Mouse (Mus musculus): Measurements from ENCODE around the gene Chst14.

GRCm38 (mm10) chr2:118902051-118903025, 24.0 kb upstream of the Chst14 start:
- no peak for TF ChIP-seq POLR2A (IDR thresholded peaks at IDR 0.05; ENCODE audit: insufficient read length, low read depth)
- TF ChIP-seq USF1 (IDR thresholded peaks at IDR 0.05; ENCODE audit: low read depth), result no peak
- TF ChIP-seq CEBPB (IDR thresholded peaks at IDR 0.05; ENCODE audit: insufficient read depth, poor library complexity, severe bottlenecking), result no peak
- no peak for TF ChIP-seq MAX (IDR thresholded peaks at IDR 0.05; ENCODE audit: low read depth)
- TF ChIP-seq TCF12 (IDR thresholded peaks at IDR 0.05; ENCODE audit: insufficient read depth, poor library complexity, severe bottlenecking), result no peak
- TF ChIP-seq POLR2AphosphoS2 (IDR thresholded peaks at IDR 0.05; ENCODE audit: insufficient read length, low read depth), result no peak
- TF ChIP-seq MYOG (IDR thresholded peaks at IDR 0.05; ENCODE audit: control insufficient read depth in 1 of 3, insufficient read depth in 1 of 3, insufficient read length in 2 of 3, low read depth in 2 of 3), result no peak
- no peak for TF ChIP-seq MYOD1 (IDR thresholded peaks at IDR 0.05; ENCODE audit: control insufficient read depth in 1 of 3, insufficient read length in 2 of 3, low read depth in 2 of 3)
- no peak for TF ChIP-seq TCF3 (IDR thresholded peaks at IDR 0.05; ENCODE audit: insufficient read length, low read depth)
- no peak for TF ChIP-seq REST (IDR thresholded peaks at IDR 0.05; ENCODE audit: insufficient read depth, insufficient read length)
